Mouse (Mus musculus): ENCODE measurements around the gene Serpina12.

The Serpina12 gene

DNA sequence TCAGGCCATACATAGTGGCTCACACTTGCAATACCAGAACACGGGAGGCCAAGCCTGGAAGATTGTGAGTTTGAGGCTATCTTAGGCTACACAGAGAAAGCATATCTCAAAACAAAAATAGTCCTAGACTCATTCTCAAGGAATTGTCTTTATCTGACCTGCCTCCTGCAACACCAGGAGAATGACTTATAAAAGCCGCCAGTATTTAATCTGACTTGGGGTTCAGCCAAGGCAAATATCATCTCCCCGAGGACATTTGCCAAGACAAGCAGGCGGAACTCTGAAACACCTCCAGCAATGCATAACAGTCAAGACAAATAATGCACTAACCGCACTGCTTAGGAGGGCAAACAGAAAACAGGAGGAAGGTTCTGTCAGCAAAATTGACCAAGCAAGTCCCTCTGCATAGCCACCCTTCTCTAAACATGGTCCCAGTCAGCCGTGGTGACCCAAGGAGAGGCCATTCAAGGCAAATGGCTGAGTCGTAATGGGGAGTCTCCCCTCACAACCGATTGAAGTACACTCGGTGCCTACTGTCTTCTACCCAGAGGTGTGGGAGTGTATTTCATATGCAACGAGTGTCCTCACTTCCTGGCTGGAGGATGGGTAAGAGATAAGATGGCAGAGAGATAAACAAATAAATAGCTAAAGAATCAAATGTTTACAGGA is 41.5 kb downstream of the Serpina12 start:
- peak; percentile 58 to 67 for DNase-seq

DNA sequence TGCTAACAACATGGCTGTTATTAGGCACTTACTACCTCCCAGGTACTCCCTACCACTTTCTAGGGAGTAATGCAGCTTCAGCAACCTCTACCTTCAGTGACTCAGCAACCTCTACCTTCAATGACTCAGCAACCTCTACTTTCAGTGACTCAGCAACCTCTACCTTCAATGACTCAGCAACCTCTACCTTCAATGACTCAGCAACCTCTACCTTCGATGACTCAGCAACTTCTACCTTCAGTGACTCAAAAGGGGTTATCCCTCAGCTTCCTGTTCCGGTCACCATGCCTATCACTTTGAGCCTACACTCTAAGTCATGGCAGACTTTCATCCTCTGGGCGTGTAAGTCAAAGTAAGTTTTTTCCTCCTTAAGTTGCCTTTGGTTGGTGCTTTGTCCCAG is 43.6 kb downstream of the Serpina12 start:
- DNase-seq, result no peak

DNA sequence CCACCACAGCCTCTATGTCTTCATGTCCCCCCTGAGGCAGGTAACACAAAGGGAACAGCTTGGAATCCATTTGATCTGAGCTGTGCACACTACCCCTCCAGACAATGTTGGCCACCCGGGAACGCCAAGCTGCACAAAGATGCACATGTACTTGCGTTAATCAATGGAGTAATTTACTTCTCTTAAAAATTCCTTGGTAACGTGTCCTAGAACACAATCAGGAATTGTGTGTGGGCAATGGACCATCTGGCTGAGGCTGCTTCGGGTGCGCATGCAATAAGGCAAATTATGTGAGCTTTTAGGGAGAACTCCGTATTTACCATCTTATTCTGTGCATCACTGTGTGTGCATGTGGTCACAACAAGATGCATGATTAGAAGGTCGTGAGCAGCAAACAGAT is 44.6 kb downstream of the Serpina12 start:
- no peak for DNase-seq

DNA sequence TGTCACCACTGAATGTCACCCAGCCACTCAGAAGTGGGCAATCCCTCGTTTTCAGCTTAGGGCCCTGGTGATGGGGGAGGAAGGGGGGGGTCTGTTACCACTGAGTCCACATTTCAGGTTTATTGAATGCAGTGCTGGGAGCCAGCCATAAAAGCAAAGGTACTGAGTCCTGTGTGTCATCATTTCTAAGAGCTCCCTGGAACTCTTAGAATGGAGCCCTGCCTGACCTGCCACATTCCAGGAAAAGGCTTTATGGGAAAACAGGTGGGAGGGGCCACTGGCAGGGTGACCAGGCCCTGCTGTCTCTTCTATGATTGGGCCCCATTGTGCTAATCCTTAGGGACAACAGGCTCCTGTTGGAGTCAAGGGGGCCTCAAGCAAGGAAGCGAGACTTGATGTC is 47.7 kb downstream of the Serpina12 start:
- no peak for DNase-seq

DNA sequence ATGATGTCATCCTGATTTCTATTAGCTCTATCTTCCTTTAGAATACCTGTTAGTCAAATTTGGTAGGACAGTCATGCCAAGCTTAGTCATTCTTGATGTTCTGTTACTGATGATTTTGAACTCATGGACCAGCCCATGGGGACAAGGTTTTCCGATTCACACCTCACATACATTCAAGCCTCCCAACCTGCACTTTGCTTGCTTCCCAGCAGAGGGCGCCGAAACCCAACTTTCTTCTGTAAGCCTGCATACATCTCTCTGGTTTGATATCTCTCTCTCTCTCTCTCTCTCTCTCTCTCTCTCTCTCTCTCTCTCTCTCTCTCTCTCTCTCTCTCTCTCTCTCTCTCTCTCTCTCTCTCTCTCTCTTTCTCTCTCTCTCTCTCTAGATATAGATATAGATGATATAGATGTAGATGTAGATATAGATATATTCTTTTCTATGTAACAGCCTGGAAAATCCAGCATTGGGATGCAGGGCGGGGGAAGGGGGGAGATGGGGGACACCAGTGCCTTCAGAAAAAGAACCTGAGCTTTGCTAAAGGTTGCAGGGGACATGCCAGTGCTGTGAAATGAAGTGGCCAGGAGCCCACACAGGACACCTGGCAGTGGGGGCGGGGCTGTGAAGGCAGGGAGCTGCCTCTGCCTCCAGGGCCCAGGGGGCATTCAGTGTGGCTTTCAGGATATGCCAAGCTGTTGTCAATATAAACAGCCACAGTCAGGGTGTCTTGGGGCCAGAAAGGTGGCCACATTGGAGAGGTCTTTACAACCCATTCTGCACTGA is 48.8 kb downstream of the Serpina12 start:
- DNase-seq, result peak; percentile 57 to 77

DNA sequence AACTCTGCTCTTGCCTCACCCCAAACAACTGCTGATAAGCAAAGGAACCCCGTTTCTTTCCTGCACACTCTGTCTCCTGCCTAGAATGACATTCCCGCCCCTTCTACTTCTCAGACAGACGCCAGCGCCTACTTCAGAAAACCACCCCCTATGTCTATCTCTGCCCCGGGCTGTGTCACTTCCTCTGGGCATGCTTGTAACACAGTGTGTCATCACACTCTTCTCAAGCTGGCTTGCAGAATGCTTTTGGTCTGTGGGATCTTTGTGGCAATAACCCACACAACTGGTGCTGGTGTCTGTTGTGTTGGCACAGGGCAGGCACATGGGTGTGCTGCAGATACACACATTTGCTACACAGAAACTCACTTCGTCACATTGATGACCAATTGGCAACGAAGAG is 51.3 kb downstream of the Serpina12 start:
- DNase-seq, result no peak

DNA sequence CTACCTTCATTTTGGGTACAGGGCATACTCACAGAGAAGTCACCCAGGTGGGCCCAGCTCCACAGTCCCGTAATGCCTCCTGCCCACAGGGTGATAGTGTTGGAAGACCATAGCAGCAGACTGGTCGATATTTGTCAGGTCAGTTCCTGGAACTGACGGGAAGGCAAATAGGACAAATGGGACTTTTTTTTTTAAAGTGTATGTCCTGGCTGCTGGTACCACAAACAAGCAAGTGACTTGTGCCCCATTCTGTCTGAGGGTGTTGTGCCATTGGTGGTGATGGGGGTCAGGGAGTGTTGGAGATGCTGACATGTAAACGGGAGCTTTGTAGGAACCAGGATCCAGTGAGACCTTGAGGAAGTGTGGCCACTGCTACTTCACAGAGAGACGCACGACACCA is 54.4 kb downstream of the Serpina12 start, which contains the start of gene Serpina11:
Gene Serpina11 (minus strand): TSS at position 101 of the 400 bp plus-strand sequence.
- DNase-seq, result no peak

DNA sequence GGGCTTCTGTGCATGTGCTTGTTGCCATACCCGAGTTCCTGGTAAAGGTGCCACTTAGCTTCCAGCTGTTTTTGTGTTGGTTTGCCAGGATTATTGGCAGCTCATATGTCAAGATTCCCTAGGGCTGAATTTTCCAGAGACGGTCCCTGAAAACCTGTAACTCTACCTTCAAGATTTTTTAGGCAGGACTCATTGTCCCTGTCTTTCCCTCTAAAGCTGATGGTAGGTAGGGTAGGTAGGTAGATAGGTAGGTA is 54.8 kb downstream of the Serpina12 start:
- DNase-seq, result no peak

DNA sequence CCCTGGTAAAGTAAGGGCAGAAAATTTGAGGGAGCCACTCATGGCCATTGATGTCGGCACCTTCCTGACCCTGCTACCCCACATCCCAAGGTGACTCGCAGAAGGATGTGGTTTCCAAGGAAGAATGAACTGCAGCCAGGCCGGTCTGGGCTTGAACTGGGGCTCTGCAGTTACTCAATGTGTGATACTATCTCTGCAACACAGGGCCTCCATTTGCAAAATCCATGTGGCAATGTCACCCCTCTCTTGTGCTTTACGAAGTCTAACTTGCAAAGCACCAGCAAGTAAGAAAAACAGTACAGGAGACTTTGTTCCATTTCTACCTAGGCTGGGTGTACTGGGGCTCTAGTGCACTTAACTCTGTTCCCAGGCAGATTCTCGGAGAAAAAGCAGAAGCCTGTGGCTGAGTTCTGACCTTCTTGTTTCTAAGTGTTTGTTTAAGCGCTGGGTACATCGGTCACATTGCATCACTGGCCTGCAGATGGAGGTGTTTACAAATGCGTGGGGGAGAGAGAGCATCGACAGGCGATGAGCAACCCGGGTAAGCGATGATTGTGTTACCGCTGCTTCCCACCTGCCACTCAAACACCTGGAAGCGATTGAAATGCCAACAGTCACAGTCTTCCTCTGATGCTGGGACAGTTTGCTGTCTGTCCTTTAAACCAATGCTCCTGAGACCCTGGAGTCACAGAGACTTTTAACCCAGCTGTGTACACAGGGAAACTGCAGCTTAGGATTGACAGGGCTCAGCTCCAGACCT is 55.3 kb downstream of the Serpina12 start:
- DNase-seq, result no peak

DNA sequence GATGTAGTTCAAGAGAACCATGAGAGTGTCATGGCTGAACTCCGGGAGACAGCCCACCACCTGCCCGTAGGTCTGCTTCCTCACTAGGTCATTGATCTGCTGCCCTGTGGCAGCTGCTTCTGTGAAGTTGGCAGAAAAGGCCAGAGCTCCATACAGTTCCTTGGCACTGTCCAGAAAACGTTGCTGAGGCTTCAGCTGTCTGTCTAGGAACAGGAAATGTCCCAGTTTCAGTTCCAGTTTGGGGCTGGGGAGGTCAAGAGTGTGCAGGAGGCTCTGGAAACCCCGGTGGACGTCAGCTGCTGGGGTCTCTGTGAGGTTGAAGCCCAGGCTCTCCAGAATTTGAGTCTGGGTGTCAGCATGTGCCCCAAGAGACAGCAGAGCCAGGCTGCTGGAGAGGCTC is 58.4 kb downstream of the Serpina12 start:
- no peak for DNase-seq

DNA sequence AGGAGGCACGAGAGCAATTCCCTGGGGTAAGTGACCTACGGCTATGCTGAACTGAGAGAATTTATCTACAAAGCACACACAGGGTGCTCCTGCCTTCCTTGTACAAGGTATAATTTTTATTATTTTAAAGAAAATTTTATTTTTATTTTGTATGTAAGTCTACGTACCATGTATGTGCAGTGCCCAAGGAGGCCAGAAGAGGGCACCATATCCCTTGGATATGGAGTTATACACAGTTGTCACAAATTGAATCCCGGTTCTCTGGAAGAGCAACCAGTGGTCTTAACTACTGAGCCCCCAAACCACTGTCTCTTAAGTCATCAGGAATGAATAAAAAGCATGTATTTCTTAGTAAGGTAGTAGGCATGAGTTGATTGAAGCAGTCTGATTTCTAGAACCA is 59.3 kb downstream of the Serpina12 start:
- DNase-seq, result peak in 1 of 2 experiments; percentile 48

DNA sequence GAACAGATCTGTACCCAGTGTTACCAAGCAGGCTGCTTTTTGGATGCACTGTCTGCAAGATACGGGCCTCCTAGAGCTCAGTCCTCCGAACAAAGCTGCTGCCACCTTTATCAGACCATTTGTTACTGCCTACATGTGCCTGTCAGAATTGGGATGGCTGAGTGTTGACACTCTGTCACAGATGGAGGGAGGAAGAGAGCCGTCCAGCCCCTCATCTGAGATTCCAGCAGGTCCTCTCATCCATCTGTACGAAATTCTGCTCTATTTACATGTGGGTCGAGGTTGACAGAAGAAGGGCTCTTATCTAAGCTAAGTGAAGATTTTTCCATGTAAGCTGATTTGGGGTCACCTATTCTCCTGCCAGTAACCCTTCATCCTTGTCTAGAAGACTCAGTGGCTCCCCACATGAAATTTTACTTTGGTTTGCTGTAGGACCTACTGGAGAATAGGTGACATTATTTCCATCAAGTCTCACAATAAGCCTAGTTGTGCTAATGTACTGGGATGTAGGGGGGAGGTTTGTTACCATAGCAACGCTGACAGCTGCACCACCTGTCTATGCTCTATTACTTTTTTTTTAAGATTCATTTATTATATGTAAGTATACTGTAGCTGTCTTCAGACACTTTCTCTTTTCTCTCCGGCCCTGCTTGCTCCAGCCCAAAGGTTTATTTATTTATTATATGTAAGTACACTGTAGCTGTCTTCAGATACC is 62.4 kb downstream of the Serpina12 start:
- no peak for DNase-seq

Measured in lung, postnatal 4 days (tissue).